Mouse (Mus musculus) liver, embryonic 11.5 days (tissue): ENCODE results near the gene Casr. TPM values are rescaled to one million over a fixed set of nuclear protein-coding genes. Genes with fewer than 3 reads are reported as not detected.
A peak's percentile ranks its signal among the peaks of the same experiment; 100 is the strongest.

Experiments
- ATAC-seq: fragments of 200-750 bp; cut with Nextera tagmentation; replicated peaks from 2 replicates; pipeline ENCODE4 v1.8.0; 2017; ENCODE audit warnings: moderate number of reproducible peaks, mild to moderate bottlenecking, moderate TSS enrichment, moderate library complexity; ENCODE audit not compliant: low FRiP score
- DNase-seq: peaks from one replicate; pipeline ENCODE4 v3.0.0-alpha.2; 2017; ENCODE audit warnings: low spot score
- H3K27ac ChIP-seq: fragments of 300-500 bp; sonication (generic); 2 replicates; pipeline ENCODE4 v1.5.1; 2014; ENCODE audit warnings: mild to moderate bottlenecking, low read depth, low read length, control low read depth
- H3K27me3 ChIP-seq: fragments of 300-500 bp; sonication (generic); replicated peaks from 2 replicates; pipeline ENCODE4 v1.6.1; 2014; ENCODE audit warnings: low read length, mixed read lengths; ENCODE audit not compliant: control insufficient read depth, insufficient read depth
- H3K36me3 ChIP-seq: fragments of 300-500 bp; sonication (generic); 2 replicates; pipeline ENCODE4 v1.6.1; 2014; ENCODE audit warnings: mild to moderate bottlenecking, low read length, moderate library complexity, mixed read lengths; ENCODE audit not compliant: control insufficient read depth, insufficient read depth
- H3K4me1 ChIP-seq: fragments of 300-500 bp; sonication (generic); replicated peaks from 2 replicates; pipeline ENCODE4 v1.6.1; 2014; ENCODE audit warnings: low read length, mixed read lengths; ENCODE audit not compliant: control insufficient read depth, insufficient read depth
- H3K4me2 ChIP-seq: fragments of 300-500 bp; sonication (generic); 2 replicates; pipeline ENCODE4 v1.6.1; 2014; ENCODE audit warnings: mild to moderate bottlenecking, control low read depth, moderate library complexity
- H3K4me3 ChIP-seq: fragments of 300-500 bp; sonication (generic); 2 replicates; pipeline ENCODE4 v1.5.1; 2014; ENCODE audit warnings: low read depth, low read length, control low read depth
- H3K9ac ChIP-seq: fragments of 300-500 bp; sonication (generic); 2 replicates; pipeline ENCODE4 v1.6.1; 2014; ENCODE audit warnings: low read depth, low read length, control low read depth
- H3K9me3 ChIP-seq: fragments of 300-500 bp; sonication (generic); 2 replicates; pipeline ENCODE4 v1.6.1; 2016; ENCODE audit warnings: low read length, inconsistent platforms, mixed read lengths; ENCODE audit not compliant: control insufficient read depth
- WGBS: fragments of 180-500 bp; shearing (Covaris S2); extraction: QIAGEN DNeasy Blood & Tissue Kit; methylation state at CpG from one replicate; pipeline ENCODE4 v1.1.7; 2014; 5-methylcytosine and 5-hydroxymethylcytosine counted together
- polyA plus RNA-seq: library from polyadenylated mRNA; unstranded; fragments of >200 nt; fragmentation: Nextera tagmentation; extraction: Ambion mirVana; gene quantifications from 2 replicates; pipeline ENCODE4 v1.2.1, GENCODE M21; 2014

Casr gene
- polyA plus RNA-seq, 1 experiment from 2014 or later, result 0.04 TPM

DNA sequence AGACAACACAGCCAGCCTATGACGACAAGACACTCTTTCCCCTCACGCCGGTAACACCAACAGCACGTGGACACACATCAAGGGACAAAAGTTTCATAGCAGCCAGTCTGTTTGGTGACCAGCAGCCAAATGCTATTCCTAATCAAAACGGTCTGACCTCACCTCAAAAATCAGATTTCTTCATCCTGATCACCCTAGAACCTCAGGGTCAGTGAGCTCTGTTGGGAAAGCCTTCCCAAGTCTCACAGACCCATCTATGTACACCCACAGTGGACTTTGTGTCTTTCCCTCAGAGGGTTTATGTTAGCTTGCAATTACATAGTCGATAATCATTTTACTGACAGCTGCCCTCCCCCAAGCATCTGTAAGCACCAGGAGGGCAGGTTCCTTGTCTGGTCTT is 2.4 kb downstream of the Casr start:
- H3K4me1 ChIP-seq, result no peaks in the 10 kb centered on the region
- no peak overlapping the region for H3K9ac ChIP-seq
- no peak overlapping the region for H3K4me2 ChIP-seq
- ATAC-seq, result no peak
- DNase-seq, result no peak
- no peak overlapping the region for H3K4me3 ChIP-seq
- no peak overlapping the region for H3K27ac ChIP-seq
- no peaks in the 10 kb centered on the region for H3K36me3 ChIP-seq
- H3K9me3 ChIP-seq, result no peaks in the 10 kb centered on the region
- 79% methylated on average over 6 of the region's 6 CpGs for WGBS
- H3K27me3 ChIP-seq, result peaks cover 16% of the 10 kb centered on the region

DNA sequence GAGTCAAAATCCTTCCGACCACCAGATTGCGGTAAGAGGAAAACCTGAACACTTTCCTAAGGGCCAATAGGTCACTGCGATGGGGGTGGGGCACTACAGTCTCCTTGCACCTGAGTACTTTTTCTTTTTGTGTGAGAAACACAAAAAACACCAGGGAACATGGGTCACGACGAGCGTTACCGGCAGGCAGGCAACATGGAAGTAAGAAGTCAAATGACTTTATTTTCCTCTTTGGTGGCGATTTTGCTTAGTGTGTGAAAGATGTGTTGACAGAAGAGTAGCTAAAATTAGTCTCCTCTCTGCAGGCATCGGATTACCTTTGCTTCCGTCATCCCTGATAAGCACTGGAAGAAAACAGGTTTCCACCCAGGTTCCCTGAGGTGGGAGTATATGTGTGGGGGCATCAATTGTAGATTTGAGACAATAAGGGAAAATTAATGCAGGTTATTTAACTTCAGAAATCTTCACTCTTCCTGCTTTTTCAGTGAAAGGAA is 6.2 kb downstream of the Casr start:
- no peak for ATAC-seq
- H3K27ac ChIP-seq, result no peak overlapping the region

DNA sequence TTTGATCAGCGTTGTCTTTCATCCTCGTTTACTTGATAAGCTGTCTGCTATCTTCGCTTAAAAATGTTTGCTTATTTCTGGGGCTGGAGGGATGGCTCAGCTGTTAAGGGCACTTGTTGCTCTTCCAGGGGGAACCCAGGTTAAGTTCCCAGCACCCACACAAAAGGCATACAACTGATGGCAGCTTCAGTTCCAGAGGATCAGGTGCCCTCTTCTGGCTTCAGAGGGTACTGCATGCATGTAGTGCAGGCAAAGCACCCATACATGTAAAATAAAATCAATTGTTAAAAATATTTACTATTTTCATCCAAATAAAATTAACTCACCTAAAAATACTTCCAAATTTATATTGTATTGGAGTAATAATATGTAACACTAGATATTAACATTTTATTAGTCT is 8.3 kb downstream of the Casr start:
- no peak for DNase-seq
- no peak for ATAC-seq
- H3K4me3 ChIP-seq, result no peak overlapping the region
- no peak overlapping the region for H3K4me2 ChIP-seq
- 87% methylated on average over 3 of the region's 3 CpGs for WGBS
- H3K9ac ChIP-seq, result no peak overlapping the region
- H3K9me3 ChIP-seq, result peaks cover 5% of the 10 kb centered on the region; the same call in 1 of the 2 replicates
- no peaks in the 10 kb centered on the region for H3K36me3 ChIP-seq
- H3K4me1 ChIP-seq, result no peaks in the 10 kb centered on the region
- H3K27ac ChIP-seq, result no peak overlapping the region
- H3K27me3 ChIP-seq, result no peaks in the 10 kb centered on the region

More for the DNA sequence above, 6.2 kb downstream of the Casr start:
- 71% methylated on average over 10 of the region's 10 CpGs for WGBS
- H3K9me3 ChIP-seq, result peaks cover 5% of the 10 kb centered on the region; the same call in 1 of the 2 replicates
- no peaks in the 10 kb centered on the region for H3K4me1 ChIP-seq
- no peak overlapping the region for H3K4me3 ChIP-seq
- H3K9ac ChIP-seq, result no peak overlapping the region
- H3K27me3 ChIP-seq, result 0 out of 2 replicates have a peak, but pooled peaks cover 2% of the 10 kb centered on the region
- DNase-seq, result no peak
- H3K36me3 ChIP-seq, result no peaks in the 10 kb centered on the region
- H3K4me2 ChIP-seq, result no peak overlapping the region

DNA sequence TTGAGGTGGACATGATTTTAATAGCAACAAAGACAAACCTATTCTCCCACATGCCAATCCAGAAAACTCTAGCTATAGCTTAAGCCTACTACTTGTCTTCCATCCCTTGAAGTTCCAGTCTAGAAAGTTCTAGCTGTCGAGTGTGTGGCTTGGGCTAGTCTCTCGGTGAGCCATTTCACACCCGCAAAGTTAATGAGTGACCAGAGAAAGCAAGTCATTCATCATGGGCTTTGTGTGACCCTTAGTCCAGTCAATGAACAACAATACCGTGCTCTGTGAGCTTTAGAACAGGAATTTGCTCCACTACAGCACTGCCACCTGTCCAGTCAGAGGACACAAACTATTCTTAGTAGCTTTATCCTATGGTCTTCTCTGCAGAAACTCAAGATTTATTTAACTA is 16.6 kb downstream of the Casr start:
- Histone ChIP-seq H3K9me3 (no peaks in the 10 kb centered on the region), H3K4me3 (no peak overlapping the region), H3K27me3 (no peaks in the 10 kb centered on the region), H3K9ac (no peak overlapping the region), H3K27ac (no peak overlapping the region), H3K36me3 (no peaks in the 10 kb centered on the region), H3K4me2 (no peak overlapping the region), H3K4me1 (no peaks in the 10 kb centered on the region)
- 66% methylated on average over 4 of the region's 4 CpGs for WGBS
- DNase-seq, result no peak
- peak; percentile 39; the same call in 1 of the 2 replicates for ATAC-seq

DNA sequence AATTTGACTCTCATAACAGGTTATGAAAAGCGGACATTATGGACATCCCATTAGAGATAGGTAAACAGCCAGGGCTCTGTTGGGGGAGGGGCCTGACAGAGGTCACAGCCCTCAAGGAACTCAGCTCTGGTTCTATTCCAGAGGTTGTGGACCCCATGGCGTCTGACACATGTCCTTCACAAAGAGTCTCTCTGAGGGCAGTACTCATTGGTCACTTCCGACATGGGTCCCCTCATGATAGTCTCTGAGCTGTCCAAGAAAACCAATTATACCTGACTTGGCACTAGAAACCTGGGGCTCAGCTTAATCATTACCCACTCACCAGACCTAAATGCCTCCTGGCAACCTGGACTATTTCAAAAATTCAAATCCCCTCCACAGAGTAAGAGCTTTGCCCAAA is 18.9 kb downstream of the Casr start:
- ATAC-seq (no peak), DNase-seq (no peak)
- no peak overlapping the region for H3K27ac ChIP-seq
- H3K36me3 ChIP-seq, result no peaks in the 10 kb centered on the region
- H3K9ac ChIP-seq, result no peak overlapping the region
- H3K27me3 ChIP-seq, result no peaks in the 10 kb centered on the region
- WGBS, result 77% methylated on average over 3 of the region's 3 CpGs
- H3K4me2 ChIP-seq, result no peak overlapping the region
- no peaks in the 10 kb centered on the region for H3K4me1 ChIP-seq
- H3K4me3 ChIP-seq, result no peak overlapping the region
- H3K9me3 ChIP-seq, result no peaks in the 10 kb centered on the region

DNA sequence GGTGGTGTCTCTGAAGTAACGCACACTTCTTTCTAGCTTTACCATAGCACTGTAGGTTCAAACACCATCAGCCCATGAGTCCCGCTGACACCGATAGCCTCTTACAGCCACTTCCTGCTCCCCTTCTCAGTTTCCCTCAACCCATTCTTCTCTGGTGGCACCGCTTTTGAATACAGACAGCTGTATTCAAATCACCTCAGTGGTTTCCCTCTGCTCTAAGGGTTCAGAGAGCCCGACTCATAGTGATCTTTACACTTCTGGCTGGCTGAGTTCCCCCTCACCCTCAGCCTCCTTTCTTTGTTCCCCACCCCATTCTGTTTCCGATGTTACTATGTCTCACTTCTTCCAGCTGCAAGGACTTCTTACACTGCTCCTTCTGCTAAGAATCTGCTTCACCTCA is 21.1 kb downstream of the Casr start:
- Histone ChIP-seq H3K9me3 (no peaks in the 10 kb centered on the region), H3K27me3 (no peaks in the 10 kb centered on the region), H3K4me2 (no peak overlapping the region), H3K27ac (no peak overlapping the region), H3K4me1 (no peaks in the 10 kb centered on the region), H3K9ac (no peak overlapping the region), H3K36me3 (no peaks in the 10 kb centered on the region), H3K4me3 (no peak overlapping the region)
- no peak for DNase-seq
- WGBS, result 56% methylated on average over 6 of the region's 6 CpGs
- ATAC-seq, result no peak

DNA sequence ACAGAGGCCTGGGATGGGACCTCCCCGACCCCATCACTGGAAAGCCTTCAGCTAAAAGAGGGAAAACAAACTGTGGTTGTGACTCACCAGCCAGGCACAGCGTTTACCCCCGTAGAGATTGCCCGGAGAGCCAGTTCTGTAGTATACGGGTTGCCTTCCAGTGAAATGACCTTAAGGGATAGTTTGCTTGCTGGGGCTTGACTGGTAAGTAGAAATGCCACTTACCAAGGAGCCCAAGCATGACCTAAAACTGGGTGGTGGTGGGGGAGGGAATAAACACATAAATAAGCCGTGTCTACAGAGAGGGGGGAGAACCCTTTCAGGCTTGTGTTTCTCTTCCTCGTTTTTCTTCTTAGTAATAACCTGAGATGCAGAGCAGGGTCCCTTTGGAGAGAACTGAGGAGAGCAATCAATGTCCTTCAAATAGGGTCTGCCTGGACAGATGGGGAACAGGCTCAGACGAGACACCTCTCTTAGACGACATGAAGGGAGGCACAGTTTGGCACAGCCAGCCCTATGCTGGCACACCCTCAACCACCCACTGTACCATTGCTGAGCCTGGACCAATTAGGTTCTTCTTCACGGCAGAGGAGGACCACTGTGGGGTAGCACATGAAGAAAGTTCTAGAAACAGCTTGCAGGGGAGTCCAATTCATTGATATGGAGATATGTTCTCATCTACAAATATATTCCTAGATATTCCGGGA is 28.8 kb downstream of the Casr start:
- Histone ChIP-seq H3K9ac (no peak overlapping the region), H3K27me3 (no peaks in the 10 kb centered on the region), H3K4me1 (no peaks in the 10 kb centered on the region), H3K36me3 (no peaks in the 10 kb centered on the region), H3K9me3 (no peaks in the 10 kb centered on the region), H3K4me2 (no peak overlapping the region), H3K27ac (no peak overlapping the region), H3K4me3 (no peak overlapping the region)
- DNase-seq, result no peak
- WGBS, result 71% methylated on average over 11 of the region's 11 CpGs
- ATAC-seq, result no peak

DNA sequence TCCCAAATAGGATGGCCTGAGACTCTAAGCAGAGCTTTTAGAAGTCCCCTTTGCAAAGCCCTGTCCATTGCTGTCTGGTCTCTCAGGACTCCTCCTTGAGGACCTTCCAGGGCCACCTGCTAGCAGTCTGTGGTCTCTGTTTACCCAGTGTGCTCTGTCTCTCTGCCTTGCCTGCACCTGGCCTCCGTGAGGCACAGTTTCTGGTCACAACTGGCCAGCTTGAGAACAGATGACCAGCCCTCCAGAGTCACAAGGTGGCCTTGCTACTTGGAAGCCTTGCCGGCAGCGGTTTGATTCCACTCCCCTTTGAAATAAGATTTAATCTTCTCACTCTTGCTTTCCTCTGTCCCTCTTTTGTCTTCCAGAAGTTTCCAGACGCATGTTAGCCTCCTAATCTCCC is 29.9 kb downstream of the Casr start:
- Histone ChIP-seq H3K4me3 (no peak overlapping the region), H3K27me3 (no peaks in the 10 kb centered on the region), H3K9me3 (no peaks in the 10 kb centered on the region), H3K4me1 (no peaks in the 10 kb centered on the region), H3K36me3 (no peaks in the 10 kb centered on the region), H3K9ac (no peak overlapping the region), H3K27ac (no peak overlapping the region), H3K4me2 (no peak overlapping the region)
- no peak for DNase-seq
- WGBS, result 55% methylated on average over 4 of the region's 4 CpGs
- no peak for ATAC-seq

DNA sequence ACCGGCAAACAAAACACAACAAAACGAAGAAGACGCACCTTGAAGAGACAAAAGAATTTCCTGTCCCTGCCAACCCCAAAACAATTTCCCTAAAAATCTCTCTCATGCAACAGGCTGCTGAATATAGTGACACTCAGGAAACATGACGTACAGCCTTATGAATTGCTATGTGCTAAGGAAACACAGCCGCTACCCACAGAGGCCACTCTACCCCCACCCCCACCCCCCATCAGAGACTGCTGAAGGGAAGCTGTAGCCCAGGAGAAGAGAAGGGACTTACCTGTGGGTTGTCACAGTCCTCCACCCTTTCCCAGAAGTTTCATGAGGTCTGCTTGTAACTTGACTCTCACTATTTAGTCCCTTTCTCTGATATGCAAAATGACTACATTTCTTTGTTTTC is 30.3 kb downstream of the Casr start:
- Histone ChIP-seq H3K4me2 (no peak overlapping the region), H3K9me3 (no peaks in the 10 kb centered on the region), H3K9ac (no peak overlapping the region), H3K4me3 (no peak overlapping the region), H3K27me3 (no peaks in the 10 kb centered on the region), H3K4me1 (no peaks in the 10 kb centered on the region), H3K27ac (no peak overlapping the region), H3K36me3 (no peaks in the 10 kb centered on the region)
- DNase-seq, result no peak
- 63% methylated on average over 5 of the region's 5 CpGs for WGBS
- no peak for ATAC-seq
